Mouse (Mus musculus): Measurements from ENCODE around the gene Slfn14. TPM values are rescaled to one million over a fixed set of nuclear protein-coding genes. Genes with fewer than 3 reads are reported as not detected.

The Slfn14 gene
- total and polyA plus RNA-seq, 3 experiments, result 0.04 to 0.19 TPM; not detected in 1

DNA sequence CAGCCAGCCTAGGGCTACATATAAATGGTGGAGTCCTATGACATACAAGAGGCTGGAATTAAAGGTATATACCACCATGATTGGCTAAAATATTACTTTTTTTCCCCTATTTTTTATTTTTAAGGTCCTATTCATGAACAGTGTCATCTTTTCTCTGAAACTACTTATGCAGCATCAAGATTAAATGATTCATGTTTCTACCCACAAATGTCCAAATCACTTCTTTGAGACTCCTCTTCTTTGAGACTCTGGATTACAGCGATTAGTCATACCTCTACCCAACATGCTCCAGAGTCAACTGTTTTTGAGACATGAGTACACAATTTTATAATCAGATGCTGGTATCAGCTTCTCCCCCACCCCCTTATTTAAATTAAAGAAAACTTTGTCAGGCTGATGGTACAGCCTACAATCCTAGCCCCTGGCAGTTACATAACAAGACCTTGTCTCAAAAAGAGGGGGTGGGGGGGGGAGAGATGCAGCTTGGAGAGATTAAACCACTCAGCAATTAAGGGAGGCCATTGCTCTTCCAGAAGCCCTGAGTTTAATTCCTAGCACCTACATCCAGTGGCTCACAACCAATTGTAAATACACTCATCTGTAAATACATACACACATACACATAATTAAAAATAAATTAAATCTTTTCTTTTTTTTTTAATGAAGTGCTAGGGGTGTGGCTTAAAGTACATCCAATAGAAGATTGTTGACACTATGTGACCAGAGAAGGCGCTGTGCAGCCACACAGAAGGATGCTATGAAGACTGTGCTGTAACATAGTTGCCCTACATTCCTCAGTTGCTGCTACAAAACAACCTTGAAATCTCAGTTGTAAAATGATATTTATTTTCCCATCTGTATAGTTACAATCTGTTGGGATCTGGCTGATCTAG is 14.3 kb downstream of the Slfn14 start (continued):
- peak; percentile 89; the same call in 1 of the 2 replicates for TF ChIP-seq POLR2AphosphoS2 (IDR thresholded peaks at IDR 0.05; ENCODE audit: low read length)
- TF ChIP-seq E2F4 (IDR thresholded peaks at IDR 0.05; ENCODE audit: borderline replicate concordance, low read depth, low read length), result no peak
- peak; percentile 98; the same call in 1 of the 2 replicates for TF ChIP-seq ZMIZ1 (IDR thresholded peaks at IDR 0.05; ENCODE audit: low read depth, low read length)
- no peak for TF ChIP-seq TCF12 (IDR thresholded peaks at IDR 0.05; ENCODE audit: low read depth, low read length)
- TF ChIP-seq TAL1 (IDR thresholded peaks at IDR 0.05; ENCODE audit: low read length), result no peak

DNA sequence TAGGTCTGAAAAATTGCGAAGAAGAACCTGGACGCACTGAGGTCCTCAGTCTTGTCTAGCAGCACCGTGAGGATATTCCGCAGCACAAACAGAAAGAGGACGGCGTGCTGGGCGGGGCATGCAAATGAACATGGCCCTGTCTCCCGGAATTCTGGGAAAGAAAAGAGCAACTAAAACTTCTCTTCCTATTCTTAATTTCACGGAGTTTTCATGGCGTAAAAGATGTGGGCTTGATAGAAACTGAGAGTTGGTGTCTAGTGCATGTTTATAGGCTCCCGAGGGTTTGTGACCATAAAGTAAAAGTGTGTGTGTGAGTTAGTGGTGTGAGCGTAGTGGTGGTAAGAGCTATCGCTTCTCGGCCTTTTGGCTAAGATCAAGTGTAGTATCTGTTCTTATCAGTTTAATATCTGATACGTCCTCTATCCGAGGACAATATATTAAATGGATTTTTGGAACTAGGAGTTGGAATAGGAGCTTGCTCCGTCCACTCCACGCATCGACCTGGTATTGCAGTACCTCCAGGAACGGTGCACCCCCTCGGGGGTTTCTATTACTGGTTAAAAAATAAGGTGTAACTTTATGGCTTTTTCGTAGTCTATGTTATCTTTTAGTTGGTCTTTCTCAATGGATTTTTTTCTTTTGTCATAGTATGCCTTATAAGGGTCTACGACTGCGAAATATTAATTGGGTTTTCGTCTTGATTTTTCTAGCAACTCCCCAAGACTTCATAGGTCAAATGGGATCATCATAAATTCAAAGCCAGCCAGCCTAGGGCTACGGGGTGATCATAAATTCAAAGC is 15.2 kb downstream of the Slfn14 start:
- Histone ChIP-seq H3K79me2 (ENCODE audit: control insufficient read depth, insufficient read depth, low read length, poor library complexity) (no peaks in the 10 kb centered on the region), H3K4me1 (ENCODE audit: control insufficient read depth in 1 of 2, insufficient read depth in 2 of 2, low read length in 2 of 2) (peaks cover 0 to 18% of the 10 kb centered on the region in 2 experiments; a peak in 2 of 4 replicates), H3K36me3 (ENCODE audit: control insufficient read depth in 1 of 2, insufficient read depth in 2 of 2, low read length in 2 of 2) (peaks cover 0 to 8% of the 10 kb centered on the region in 2 experiments; a peak in 1 of 4 replicates), H3K27ac (ENCODE audit: control insufficient read depth, low read depth, low read length) (peak overlapping the region; percentile 96), H3K27me3 (ENCODE audit: control insufficient read depth in 1 of 2, insufficient read depth in 2 of 2, low read length in 2 of 2) (no peaks in the 10 kb centered on the region), H3K9ac (ENCODE audit: control insufficient read depth, low read depth, low read length, poor library complexity, severe bottlenecking) (peak overlapping the region; percentile 73), H3K4me3 (ENCODE audit: control insufficient read depth in 1 of 2, insufficient read depth in 1 of 2, low read depth in 2 of 2, low read length in 2 of 2) (peak overlapping the region; percentile 67 to 85), H3K9me3 (replicated peaks; ENCODE audit: insufficient read depth, low read length) (no peaks in the 10 kb centered on the region)
- DNase-seq (ENCODE audit: low read depth, low spot score), result peak; percentile 99
- TF ChIP-seq POLR2A (IDR thresholded peaks at IDR 0.05; ENCODE audit: control insufficient read depth in 1 of 2, insufficient read depth in 1 of 2, low read depth in 1 of 2, low read length in 2 of 2, poor library complexity in 1 of 2) (peak; percentile 93 to 100), TCF12 (IDR thresholded peaks at IDR 0.05; ENCODE audit: low read depth, low read length) (peak; percentile 73), KAT2A (conservative IDR thresholded peaks at IDR 0.05; ENCODE audit: low read depth, low read length) (no peak; the same call in 1 of the 2 replicates), TAL1 (IDR thresholded peaks at IDR 0.05; ENCODE audit: low read length) (no peak), NRF1 (IDR thresholded peaks at IDR 0.05; ENCODE audit: insufficient read depth, low read depth, low read length, poor library complexity, severe bottlenecking) (no peak), JUND (IDR thresholded peaks at IDR 0.05; ENCODE audit: low read depth, low read length) (peak; percentile 90), TBP (IDR thresholded peaks at IDR 0.05; ENCODE audit: low read depth, low read length) (peak; percentile 99), ZNF384 (IDR thresholded peaks at IDR 0.05; ENCODE audit: low read depth, low read length) (peak; percentile 54; the same call in 1 of the 2 replicates), E2F4 (IDR thresholded peaks at IDR 0.05; ENCODE audit: borderline replicate concordance, low read depth, low read length) (no peak), ELF1 (IDR thresholded peaks at IDR 0.05; ENCODE audit: low read depth, low read length) (0 out of 2 replicates have a peak, but pooled peaks have one; percentile 37), CHD2 (IDR thresholded peaks at IDR 0.05; ENCODE audit: low read length) (no peak), GATA1 (IDR thresholded peaks at IDR 0.05; ENCODE audit: low read depth, low read length) (peak; percentile 50), USF1 (IDR thresholded peaks at IDR 0.05; ENCODE audit: low read depth, low read length) (no peak), ETS1 (IDR thresholded peaks at IDR 0.05; ENCODE audit: low read depth, low read length) (peak; percentile 94), BHLHE40 (IDR thresholded peaks at IDR 0.05; ENCODE audit: borderline replicate concordance, low read depth, low read length) (no peak), USF2 (IDR thresholded peaks at IDR 0.05; ENCODE audit: borderline replicate concordance in 1 of 2, insufficient read depth in 1 of 2, low read depth in 1 of 2, low read length in 2 of 2) (no peak), MEF2A (IDR thresholded peaks at IDR 0.05; ENCODE audit: extremely low read depth, insufficient replicate concordance, low read depth, low read length, poor library complexity, severe bottlenecking) (peak; percentile 56; the same call in 1 of the 2 replicates), ZKSCAN1 (IDR thresholded peaks at IDR 0.05; ENCODE audit: low read depth, low read length) (no peak), CTCF (IDR thresholded peaks at IDR 0.05 in 2 of 3, conservative IDR thresholded peaks at IDR 0.05 in 1 of 3; ENCODE audit: control insufficient read depth in 1 of 3, insufficient read depth in 1 of 3, low read depth in 2 of 3, low read length in 3 of 3, poor library complexity in 1 of 3, severe bottlenecking in 1 of 3) (no peak), ZMIZ1 (IDR thresholded peaks at IDR 0.05; ENCODE audit: low read depth, low read length) (peak; percentile 100), RAD21 (IDR thresholded peaks at IDR 0.05; ENCODE audit: low read depth, low read length) (no peak), CHD1 (IDR thresholded peaks at IDR 0.05; ENCODE audit: low read depth, low read length) (no peak), UBTF (IDR thresholded peaks at IDR 0.05; ENCODE audit: borderline replicate concordance, insufficient read depth, low read depth, low read length) (no peak), SMC3 (IDR thresholded peaks at IDR 0.05; ENCODE audit: low read depth, low read length) (no peak), POLR2AphosphoS5 (IDR thresholded peaks at IDR 0.05; ENCODE audit: borderline replicate concordance, low read depth, low read length) (peak; percentile 100), MAX (IDR thresholded peaks at IDR 0.05; ENCODE audit: low read length) (no peak), EP300 (IDR thresholded peaks at IDR 0.05; ENCODE audit: low read depth in 1 of 2, low read length in 2 of 2) (no peak; a peak in 1 of 4 replicates), POLR2AphosphoS2 (IDR thresholded peaks at IDR 0.05; ENCODE audit: low read length) (peak; percentile 100), MXI1 (IDR thresholded peaks at IDR 0.05; ENCODE audit: low read depth, low read length) (no peak)
